Mouse (Mus musculus) cerebellum, adult 11-12 months (tissue): Measurements from ENCODE around the gene Rab35.

ENCODE experiments used
- DNase-seq: peaks from one replicate; pipeline ENCODE4 v3.0.0; 2022

Rab35 gene

DNA sequence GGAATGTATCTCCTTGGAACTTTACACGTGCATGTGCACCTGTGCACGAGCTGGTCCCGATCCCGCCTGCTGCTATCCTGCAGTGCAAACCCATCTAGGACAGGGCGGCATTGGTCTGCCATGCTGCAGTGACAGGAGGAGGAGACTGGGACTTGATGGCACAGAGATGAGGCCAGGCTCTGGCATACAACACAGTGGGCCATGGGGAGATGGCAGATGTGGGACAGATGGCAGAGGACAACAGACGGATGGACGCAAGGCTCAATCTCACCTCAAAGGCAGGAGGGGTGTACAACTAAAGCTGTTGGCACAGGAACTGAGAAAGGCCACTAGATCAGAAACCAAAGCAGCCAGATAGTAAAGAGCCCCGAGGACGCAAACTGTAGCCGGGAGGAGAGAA, 19.2 kb downstream of the Rab35 start:
- peak; percentile 38 for DNase-seq

DNA sequence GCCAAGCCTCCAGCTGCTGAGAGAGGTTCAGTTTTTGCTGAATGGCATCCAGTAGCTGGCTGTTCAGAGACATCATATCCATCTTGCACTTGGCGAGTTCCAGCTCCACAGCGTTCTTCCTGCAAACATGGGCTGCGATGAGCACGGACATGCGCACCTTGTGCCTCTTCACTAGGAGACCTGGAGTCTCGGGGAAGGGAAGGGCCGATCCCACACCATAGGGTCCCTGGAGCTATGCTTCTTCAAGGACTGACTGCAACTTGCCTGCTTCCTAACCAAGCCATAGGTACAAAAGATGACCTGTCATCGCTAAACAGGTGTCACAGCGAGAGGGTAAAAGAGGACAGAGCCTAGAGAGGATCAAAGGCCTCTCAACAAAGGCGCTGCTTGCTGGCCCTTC, 20.1 kb downstream of the Rab35 start:
- no peak for DNase-seq

GRCm38 (mm10) chr5:115652681-115653575, 21.2 kb downstream of the Rab35 start:
- peak; percentile 100 for DNase-seq

- peak; percentile 52 for DNase-seq
These were observed 22.1 kb downstream of the Rab35 start for GRCm38 (mm10) chr5:115653776-115654175.

DNA sequence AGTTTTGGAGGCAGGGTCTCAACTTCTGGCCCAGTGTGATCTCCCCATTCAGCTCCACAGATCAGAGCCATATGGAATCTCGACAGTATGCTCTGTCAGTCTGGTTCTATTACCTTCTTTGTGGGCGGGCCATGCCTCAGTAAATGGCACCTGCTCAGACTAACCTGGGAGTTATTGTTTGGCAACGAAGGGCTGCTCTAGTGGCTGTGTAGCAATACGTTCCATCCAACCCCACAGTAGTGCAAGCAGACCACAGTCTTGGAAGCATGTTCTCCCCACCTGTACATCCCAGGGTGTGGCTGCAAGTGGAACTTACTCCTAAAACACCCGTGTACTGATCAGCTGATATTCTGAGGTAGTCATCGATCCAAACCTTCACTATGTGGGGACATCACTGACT, 25.0 kb downstream of the Rab35 start:
- no peak for DNase-seq

GRCm38 (mm10) chr5:115657234-115657633, 25.5 kb downstream of the Rab35 start:
- DNase-seq, result no peak

GRCm38 (mm10) chr5:115658352-115658751, 26.6 kb downstream of the Rab35 start:
- no peak for DNase-seq

DNA sequence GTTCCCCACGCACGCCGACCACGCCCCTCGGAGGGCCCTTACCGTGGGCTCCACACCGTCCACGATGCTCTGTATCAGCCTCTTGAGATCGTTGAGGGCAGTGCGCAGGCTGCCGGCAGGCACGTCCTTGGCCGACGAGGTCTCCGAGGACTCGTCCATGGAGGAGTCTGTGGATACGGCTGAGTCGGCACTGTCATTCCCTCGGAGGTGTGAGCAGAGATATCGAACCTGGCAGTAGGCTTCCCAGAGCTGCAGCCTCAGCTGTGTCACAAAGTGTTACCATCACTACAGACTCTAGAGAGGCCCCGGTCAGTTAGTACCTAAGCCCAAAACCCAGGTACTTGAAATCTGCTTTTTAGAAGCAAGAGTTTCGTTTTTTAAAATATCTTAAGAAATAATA, 30.9 kb downstream of the Rab35 start:
- no peak for DNase-seq

GRCm38 (mm10) chr5:115666366-115667065, 34.8 kb downstream of the Rab35 start:
- peak; percentile 81 for DNase-seq

GRCm38 (mm10) chr5:115667210-115667609, 35.5 kb downstream of the Rab35 start:
- no peak for DNase-seq

DNA sequence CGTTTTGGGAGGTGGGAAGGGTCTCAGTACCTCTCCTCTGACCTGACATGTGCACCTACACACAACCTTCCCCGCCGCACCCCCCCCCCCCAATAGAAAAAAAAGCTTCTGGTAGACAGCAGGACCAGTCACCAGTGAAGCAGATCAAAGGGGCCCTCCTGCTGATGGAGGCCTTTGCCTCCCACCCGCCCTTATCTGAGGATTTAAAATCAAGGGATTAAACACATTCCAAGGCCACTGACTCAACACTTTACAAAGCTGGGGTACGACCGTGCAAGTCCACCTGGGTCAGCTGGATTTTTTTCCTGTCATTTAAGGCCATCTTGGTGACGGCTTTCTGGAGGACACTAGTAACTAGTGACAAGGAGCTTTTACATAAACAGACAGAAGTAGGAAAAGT, 36.2 kb downstream of the Rab35 start:
- no peak for DNase-seq

DNA sequence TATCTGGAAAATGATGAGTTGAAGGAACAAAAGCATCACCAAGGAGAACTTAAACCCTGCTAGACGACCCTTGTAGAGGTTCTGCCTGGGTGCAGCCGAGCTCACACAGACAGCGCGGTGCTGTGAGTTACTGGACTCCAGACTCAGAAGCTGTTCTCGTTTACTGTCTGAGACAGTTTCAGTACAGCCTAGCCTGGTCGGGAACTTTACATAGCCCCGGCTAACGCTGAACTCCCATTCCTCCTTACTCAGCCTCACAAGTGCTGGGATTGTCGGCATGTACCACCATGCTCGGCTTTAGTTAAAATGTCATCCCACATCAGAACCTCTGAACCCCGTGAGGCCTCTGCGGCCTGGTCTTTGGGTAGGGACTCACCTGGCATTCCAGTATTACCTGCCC, 37.3 kb downstream of the Rab35 start:
- no peak for DNase-seq

- no peak for DNase-seq
These were observed 38.3 kb downstream of the Rab35 start for GRCm38 (mm10) chr5:115669974-115670373.

GRCm38 (mm10) chr5:115670406-115670805, 38.7 kb downstream of the Rab35 start:
- DNase-seq, result no peak

DNA sequence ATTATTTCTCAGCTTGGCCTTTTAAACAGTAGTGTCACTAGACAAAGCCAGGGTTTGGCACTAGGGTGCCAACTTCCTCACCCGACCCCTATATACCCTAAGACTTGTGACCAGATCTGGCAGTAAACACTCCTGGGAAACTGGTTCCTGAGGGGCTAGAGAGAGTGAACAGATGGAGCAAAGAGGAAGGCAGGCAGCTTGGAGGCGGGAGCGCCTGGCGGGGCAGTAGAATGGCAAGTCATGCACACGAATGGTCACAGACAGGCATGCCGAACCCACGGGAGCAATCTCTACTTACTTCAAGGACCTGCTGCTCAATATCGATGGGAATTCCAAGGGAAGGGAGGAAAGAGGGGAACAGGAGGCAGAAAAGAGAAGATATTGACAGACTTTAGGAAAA, 40.1 kb downstream of the Rab35 start:
- DNase-seq, result peak; percentile 68

- no peak for DNase-seq
These were observed 53.4 kb downstream of the Rab35 start for GRCm38 (mm10) chr5:115685126-115685525.

DNA sequence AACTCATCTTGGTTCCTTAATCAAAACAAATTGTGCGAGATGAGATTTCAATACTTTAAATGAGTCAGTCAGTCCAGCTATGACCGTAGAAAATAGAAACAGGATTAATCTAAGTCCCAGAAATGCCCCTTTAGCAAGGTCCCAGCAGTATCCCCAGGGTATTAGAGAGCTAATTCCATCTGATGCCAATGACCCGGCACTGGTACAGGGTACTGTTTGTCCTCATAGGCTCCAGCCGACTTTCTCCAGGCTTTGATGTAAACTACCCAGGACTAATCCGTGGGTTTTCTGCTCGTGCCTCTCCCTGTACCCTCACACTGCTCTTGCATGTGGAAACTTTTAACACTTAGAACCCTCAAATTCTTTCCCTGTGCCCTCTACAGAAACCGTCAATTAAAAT, 55.0 kb downstream of the Rab35 start:
- no peak for DNase-seq

DNA sequence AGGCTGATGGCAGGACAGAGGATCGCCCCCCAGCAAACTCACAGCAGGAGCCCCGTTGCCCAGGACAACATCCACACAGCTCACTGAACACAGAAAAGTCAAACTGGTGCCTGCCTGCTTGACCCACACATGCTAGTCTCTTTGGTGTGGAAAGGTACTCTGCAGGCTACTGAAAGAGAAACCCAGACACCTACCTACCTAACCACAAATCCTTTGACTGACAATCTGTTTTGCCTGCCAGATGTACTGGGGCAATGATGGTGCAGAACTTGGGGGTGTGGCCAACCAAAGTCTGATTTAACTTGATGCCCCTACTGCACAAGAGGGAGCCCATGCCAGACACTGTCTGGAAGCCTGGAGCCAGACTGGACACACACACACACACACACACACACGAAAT, 61.6 kb downstream of the Rab35 start:
- DNase-seq, result no peak

DNA sequence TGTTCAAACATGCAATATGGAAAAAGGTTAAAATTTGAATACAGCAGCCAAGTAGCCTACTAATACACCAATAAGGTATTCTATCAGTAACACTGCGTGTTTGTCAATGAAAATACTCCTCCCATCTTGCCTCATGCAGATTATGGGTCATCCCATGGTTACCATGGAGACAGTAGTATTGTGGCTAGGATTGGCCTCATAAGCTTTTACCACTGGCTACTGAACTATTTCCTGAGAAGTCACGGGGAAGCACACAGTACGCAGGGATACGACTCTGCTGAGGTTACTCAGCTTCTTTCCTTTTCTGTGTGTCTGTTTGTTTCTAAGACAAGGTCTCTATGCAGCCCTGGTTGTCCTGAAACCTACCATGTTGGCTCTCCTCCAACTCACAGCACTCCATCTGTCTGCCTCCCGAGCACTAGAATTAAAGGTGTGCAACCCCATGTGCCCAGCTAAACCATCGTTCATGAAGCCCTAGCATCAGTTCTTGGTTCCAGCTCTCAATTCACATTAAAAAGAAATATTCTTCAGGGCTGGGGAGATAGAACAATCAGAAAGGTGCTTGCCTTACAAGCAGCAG, 63.6 kb downstream of the Rab35 start:
- peak; percentile 83 for DNase-seq

DNA sequence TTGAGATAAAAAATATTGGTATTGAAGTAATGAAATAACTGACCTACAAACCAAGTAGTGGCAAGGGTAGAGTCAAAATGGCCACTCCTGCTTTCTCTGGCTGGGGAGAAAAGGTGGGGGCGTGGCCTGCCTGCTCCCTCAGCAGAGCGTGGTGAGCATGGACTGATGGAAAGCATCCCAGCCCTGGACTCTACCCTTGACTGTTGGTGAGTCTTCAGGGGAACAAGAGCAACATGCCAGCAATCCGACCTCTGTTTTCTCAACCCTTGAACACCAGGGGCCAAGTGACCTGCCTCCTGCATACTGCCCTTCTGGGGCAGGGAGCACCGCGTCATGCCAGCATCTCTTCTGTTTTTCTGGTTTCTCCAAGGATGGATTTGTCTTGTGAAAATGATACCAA, 65.1 kb downstream of the Rab35 start:
- no peak for DNase-seq
